Mouse (Mus musculus) liver, adult 2 months (tissue): ENCODE measurements at regions not wholly inside any gene's neighbourhood (a gene's known extent, or its start where the extent isn't known, plus 50 kb on each side); places are given as distances from the start of the nearest gene placed in this dataset.

ENCODE experiments used
- CTCF ChIP-seq: fragments of 200-500 bp; IDR thresholded peaks from 2 replicates; pipeline ENCODE4 v1.5.1; 2011; ENCODE audit warnings: low read depth, low read length, control low read depth
- POLR2A ChIP-seq: fragments of 200-500 bp; IDR thresholded peaks from 2 replicates; pipeline ENCODE4 v1.6.1; 2011; ENCODE audit warnings: low read length, control low read depth; ENCODE audit not compliant: insufficient read depth; ENCODE audit errors: extremely low read depth

DNA sequence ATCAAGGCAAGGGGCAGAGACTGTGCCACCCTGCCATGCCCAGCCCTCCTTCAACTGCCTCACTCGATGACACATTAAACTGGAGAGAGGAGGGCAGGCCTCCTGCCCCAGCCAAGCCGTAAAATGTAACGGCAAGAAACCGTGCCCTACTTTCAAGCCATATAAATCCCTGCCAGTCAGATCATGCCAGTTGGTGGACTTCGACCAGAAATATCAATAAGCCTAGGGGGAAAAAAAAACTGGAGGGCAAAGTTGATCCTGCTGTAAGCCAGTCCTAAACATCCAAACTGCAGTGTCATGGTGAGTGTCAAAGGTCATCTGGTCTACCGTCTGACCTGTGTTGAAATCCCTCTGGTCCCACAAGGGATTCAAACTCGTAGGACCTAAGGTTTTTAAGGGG is 170.8 kb downstream of the Tomm20 start:
- TF ChIP-seq CTCF (no peak), POLR2A (0 out of 2 replicates have a peak, but pooled peaks have one; percentile 16)
